Mouse (Mus musculus) intestine, embryonic 16.5 days (tissue): Measurements from ENCODE around the gene Cdk14. TPM values are rescaled to one million over a fixed set of nuclear protein-coding genes. Genes with fewer than 3 reads are reported as not detected.

Experiments used
- ATAC-seq: fragments of 200-750 bp; cut with Nextera tagmentation; 2 replicates; pipeline ENCODE4 v1.8.0; 2017; ENCODE audit warnings: moderate TSS enrichment, moderate library complexity
- H3K27ac ChIP-seq: fragments of 300-500 bp; sonication (generic); 2 replicates; pipeline ENCODE4 v1.5.1; 2014; ENCODE audit warnings: mild to moderate bottlenecking, low read length
- H3K27me3 ChIP-seq: fragments of 300-500 bp; sonication (generic); replicated peaks from 2 replicates; pipeline ENCODE4 v1.6.1; 2014; ENCODE audit warnings: low read length, control low read depth, mixed read lengths; ENCODE audit not compliant: control insufficient read depth, insufficient read depth
- H3K36me3 ChIP-seq: fragments of 300-500 bp; sonication (generic); 2 replicates; pipeline ENCODE4 v1.6.1; 2014; ENCODE audit warnings: low read length, control low read depth; ENCODE audit not compliant: control insufficient read depth, insufficient read depth
- H3K4me1 ChIP-seq: fragments of 300-500 bp; sonication (generic); 2 replicates; pipeline ENCODE4 v1.6.1; 2014; ENCODE audit warnings: low read length, control low read depth, mixed read lengths; ENCODE audit not compliant: control insufficient read depth, insufficient read depth
- H3K4me2 ChIP-seq: fragments of 300-500 bp; sonication (generic); 2 replicates; pipeline ENCODE4 v1.6.1; 2014; ENCODE audit warnings: low read depth, low read length, control low read depth
- H3K4me3 ChIP-seq: fragments of 300-500 bp; sonication (generic); 2 replicates; pipeline ENCODE4 v1.5.1; 2014; ENCODE audit warnings: mild to moderate bottlenecking, low read length
- H3K9ac ChIP-seq: fragments of 300-500 bp; sonication (generic); 2 replicates; pipeline ENCODE4 v1.6.1; 2014; ENCODE audit warnings: low read depth, low read length
- H3K9me3 ChIP-seq: fragments of 300-500 bp; sonication (generic); 2 replicates; pipeline ENCODE4 v1.6.1; 2016; ENCODE audit warnings: low read length, control low read depth; ENCODE audit not compliant: control insufficient read depth
- WGBS: fragments of 180-500 bp; shearing (Covaris S2); extraction: QIAGEN DNeasy Blood & Tissue Kit; methylation state at CpG from one replicate; pipeline ENCODE4 v1.1.7; 2014; 5-methylcytosine and 5-hydroxymethylcytosine counted together
- polyA plus RNA-seq: library from polyadenylated mRNA; unstranded; fragments of >200 nt; fragmentation: Nextera tagmentation; extraction: Ambion mirVana; gene quantifications from 2 replicates; pipeline ENCODE4 v1.2.1, GENCODE M21; 2015

The Cdk14 gene
- polyA plus RNA-seq, 1 experiment from 2014 or later = 8.9 TPM

GRCm38 (mm10) chr5:4991023-4991422, 429.1 kb downstream of the Cdk14 start:
- H3K27ac ChIP-seq = no peak overlapping the region
- no peaks in the 10 kb centered on the region for H3K36me3 ChIP-seq
- H3K9ac ChIP-seq = no peak overlapping the region
- no peak overlapping the region for H3K4me2 ChIP-seq
- no peak for ATAC-seq
- no peak overlapping the region for H3K4me3 ChIP-seq
- 78% methylated on average over 2 of the region's 2 CpGs for WGBS
- H3K9me3 ChIP-seq = no peaks in the 10 kb centered on the region
- no peaks in the 10 kb centered on the region for H3K4me1 ChIP-seq
- no peaks in the 10 kb centered on the region for H3K27me3 ChIP-seq

- Histone ChIP-seq H3K27ac (no peak overlapping the region), H3K9me3 (no peaks in the 10 kb centered on the region), H3K9ac (no peak overlapping the region), H3K4me1 (no peaks in the 10 kb centered on the region), H3K36me3 (no peaks in the 10 kb centered on the region), H3K4me3 (no peak overlapping the region), H3K27me3 (no peaks in the 10 kb centered on the region), H3K4me2 (no peak overlapping the region)
- ATAC-seq = no peak
- 67% methylated on average over 5 of the region's 5 CpGs for WGBS
These were observed 429.9 kb downstream of the Cdk14 start for GRCm38 (mm10) chr5:4990237-4990636.

GRCm38 (mm10) chr5:4986181-4986580, 433.9 kb downstream of the Cdk14 start:
- no peaks in the 10 kb centered on the region for H3K4me1 ChIP-seq
- no peak overlapping the region for H3K4me2 ChIP-seq
- H3K27me3 ChIP-seq = no peaks in the 10 kb centered on the region
- 94% methylated on average over 2 of the region's 2 CpGs for WGBS
- H3K4me3 ChIP-seq = no peak overlapping the region
- no peak overlapping the region for H3K9ac ChIP-seq
- ATAC-seq = no peak
- H3K36me3 ChIP-seq = no peaks in the 10 kb centered on the region
- H3K9me3 ChIP-seq = no peaks in the 10 kb centered on the region
- no peak overlapping the region for H3K27ac ChIP-seq

- WGBS = 81% methylated on average over 4 of the region's 4 CpGs
- no peaks in the 10 kb centered on the region for H3K36me3 ChIP-seq
- H3K27ac ChIP-seq = no peak overlapping the region
- no peak for ATAC-seq
- no peaks in the 10 kb centered on the region for H3K9me3 ChIP-seq
- H3K9ac ChIP-seq = no peak overlapping the region
- no peaks in the 10 kb centered on the region for H3K4me1 ChIP-seq
- H3K4me2 ChIP-seq = no peak overlapping the region
- H3K4me3 ChIP-seq = no peak overlapping the region
- no peaks in the 10 kb centered on the region for H3K27me3 ChIP-seq
These were observed 440.6 kb downstream of the Cdk14 start for GRCm38 (mm10) chr5:4979551-4979950.

- no peaks in the 10 kb centered on the region for H3K4me1 ChIP-seq
- 88% methylated on average over 1 of the region's 1 CpGs for WGBS
- no peak for ATAC-seq
- no peak overlapping the region for H3K9ac ChIP-seq
- H3K4me2 ChIP-seq = no peak overlapping the region
- no peak overlapping the region for H3K4me3 ChIP-seq
- no peak overlapping the region for H3K27ac ChIP-seq
- H3K36me3 ChIP-seq = no peaks in the 10 kb centered on the region
- H3K27me3 ChIP-seq = no peaks in the 10 kb centered on the region
- H3K9me3 ChIP-seq = no peaks in the 10 kb centered on the region
These were observed 446.7 kb downstream of the Cdk14 start for GRCm38 (mm10) chr5:4973408-4973807.

GRCm38 (mm10) chr5:4962063-4962610, 458.0 kb downstream of the Cdk14 start:
- peak; percentile 81 for ATAC-seq
- H3K4me1 ChIP-seq = 0 out of 2 replicates have a peak, but pooled peaks cover 5% of the 10 kb centered on the region
- H3K27ac ChIP-seq = no peak overlapping the region
- no peaks in the 10 kb centered on the region for H3K9me3 ChIP-seq
- no peak overlapping the region for H3K4me2 ChIP-seq
- 47% methylated on average over 15 of the region's 15 CpGs for WGBS
- H3K4me3 ChIP-seq = no peak overlapping the region
- no peak overlapping the region for H3K9ac ChIP-seq
- H3K27me3 ChIP-seq = no peaks in the 10 kb centered on the region
- H3K36me3 ChIP-seq = no peaks in the 10 kb centered on the region

GRCm38 (mm10) chr5:4961636-4962035, 458.5 kb downstream of the Cdk14 start:
- H3K27ac ChIP-seq = no peak overlapping the region
- 0 out of 2 replicates have a peak, but pooled peaks cover 5% of the 10 kb centered on the region for H3K4me1 ChIP-seq
- H3K36me3 ChIP-seq = no peaks in the 10 kb centered on the region
- no peak overlapping the region for H3K4me2 ChIP-seq
- H3K9ac ChIP-seq = no peak overlapping the region
- H3K4me3 ChIP-seq = no peak overlapping the region
- no peaks in the 10 kb centered on the region for H3K27me3 ChIP-seq
- H3K9me3 ChIP-seq = no peaks in the 10 kb centered on the region
- WGBS = 91% methylated on average over 1 of the region's 1 CpGs
- no peak; the same call in 1 of the 2 replicates for ATAC-seq

GRCm38 (mm10) chr5:4959446-4959845, 460.7 kb downstream of the Cdk14 start:
- ATAC-seq = peak; percentile 43; the same call in 1 of the 2 replicates
- no peak overlapping the region for H3K9ac ChIP-seq

GRCm38 (mm10) chr5:4955993-4956392, 464.1 kb downstream of the Cdk14 start:
- no peaks in the 10 kb centered on the region for H3K36me3 ChIP-seq
- ATAC-seq = no peak
- H3K27ac ChIP-seq = no peak overlapping the region
- no peak overlapping the region for H3K4me3 ChIP-seq
- no peaks in the 10 kb centered on the region for H3K9me3 ChIP-seq
- H3K27me3 ChIP-seq = no peaks in the 10 kb centered on the region
- H3K4me1 ChIP-seq = peaks cover 5% of the 10 kb centered on the region; the same call in 1 of the 2 replicates
- H3K9ac ChIP-seq = no peak overlapping the region
- H3K4me2 ChIP-seq = no peak overlapping the region
- WGBS = 84% methylated on average over 7 of the region's 7 CpGs

More at GRCm38 (mm10) chr5:4959446-4959845, 460.7 kb downstream of the Cdk14 start:
- WGBS = 28% methylated on average over 5 of the region's 5 CpGs
- H3K9me3 ChIP-seq = no peaks in the 10 kb centered on the region
- no peak overlapping the region for H3K4me3 ChIP-seq
- H3K27ac ChIP-seq = no peak overlapping the region
- H3K4me1 ChIP-seq = 0 out of 2 replicates have a peak, but pooled peaks cover 5% of the 10 kb centered on the region
- no peak overlapping the region for H3K4me2 ChIP-seq
- H3K27me3 ChIP-seq = no peaks in the 10 kb centered on the region
- no peaks in the 10 kb centered on the region for H3K36me3 ChIP-seq

GRCm38 (mm10) chr5:4955392-4955791, 464.7 kb downstream of the Cdk14 start:
- Histone ChIP-seq H3K36me3 (no peaks in the 10 kb centered on the region), H3K9me3 (no peaks in the 10 kb centered on the region), H3K9ac (no peak overlapping the region), H3K27ac (no peak overlapping the region), H3K4me3 (no peak overlapping the region), H3K27me3 (no peaks in the 10 kb centered on the region), H3K4me1 (peaks cover 5% of the 10 kb centered on the region; the same call in 1 of the 2 replicates), H3K4me2 (no peak overlapping the region)
- no peak for ATAC-seq
- WGBS = 75% methylated on average over 2 of the region's 2 CpGs
